Mouse (Mus musculus) erythroblast, embryonic 14.5 days (primary cell): ENCODE measurements around the gene Numb.

Experiments used
- GATA1 ChIP-seq: IDR thresholded peaks from 2 replicates; pipeline ENCODE4 v1.6.1; 2012; ENCODE audit warnings: low read length, inconsistent platforms, mixed read lengths
- TAL1 ChIP-seq: IDR thresholded peaks from 3 replicates; pipeline ENCODE4 v1.6.1; 2012; ENCODE audit warnings: low read length, inconsistent platforms, mixed read lengths

GRCm38 (mm10) chr12:83765965-83766603 is 155.7 kb downstream of the Numb start:
- TF ChIP-seq TAL1 (no peak), GATA1 (no peak)
